Mouse (Mus musculus) stomach, embryonic 16.5 days (tissue): ENCODE data around the gene Atrx. TPM values are rescaled to one million over a fixed set of nuclear protein-coding genes. Genes with fewer than 3 reads are reported as not detected.
A peak's percentile ranks its signal among the peaks of the same experiment; 100 is the strongest.

Experiments used
- ATAC-seq: fragments of 200-750 bp; cut with Nextera tagmentation; 2 replicates; pipeline ENCODE4 v1.8.0; 2017; ENCODE audit warnings: moderate number of reproducible peaks, moderate TSS enrichment; ENCODE audit not compliant: insufficient read depth, low FRiP score
- H3K27ac ChIP-seq: fragments of 300-500 bp; sonication (generic); 2 replicates; pipeline ENCODE4 v1.5.1; 2014; ENCODE audit warnings: low read length
- H3K27me3 ChIP-seq: fragments of 300-500 bp; sonication (generic); 2 replicates; pipeline ENCODE4 v1.6.1; 2014; ENCODE audit warnings: low read length, control low read depth, mixed read lengths; ENCODE audit not compliant: control insufficient read depth, insufficient read depth
- H3K36me3 ChIP-seq: fragments of 300-500 bp; sonication (generic); 2 replicates; pipeline ENCODE4 v1.6.1; 2014; ENCODE audit warnings: low read length; ENCODE audit not compliant: control insufficient read depth, insufficient read depth
- H3K4me1 ChIP-seq: fragments of 300-500 bp; sonication (generic); 2 replicates; pipeline ENCODE4 v1.6.1; 2014; ENCODE audit warnings: low read length, control low read depth, mixed read lengths; ENCODE audit not compliant: control insufficient read depth, insufficient read depth
- H3K4me2 ChIP-seq: fragments of 300-500 bp; sonication (generic); 2 replicates; pipeline ENCODE4 v1.6.1; 2014; ENCODE audit warnings: low read depth, low read length, mixed read lengths
- H3K4me3 ChIP-seq: fragments of 300-500 bp; sonication (generic); replicated peaks from 2 replicates; pipeline ENCODE4 v1.5.1; 2014; ENCODE audit warnings: mild to moderate bottlenecking, low read length
- H3K9ac ChIP-seq: fragments of 300-500 bp; sonication (generic); 2 replicates; pipeline ENCODE4 v1.6.1; 2014; ENCODE audit warnings: low read length
- H3K9me3 ChIP-seq: fragments of 300-500 bp; sonication (generic); replicated peaks from 2 replicates; pipeline ENCODE4 v1.6.1; 2016; ENCODE audit warnings: low read length, control low read depth; ENCODE audit not compliant: control insufficient read depth
- WGBS: fragments of 180-500 bp; shearing (Covaris S2); extraction: QIAGEN DNeasy Blood & Tissue Kit; methylation state at CpG from one replicate; pipeline ENCODE4 v1.1.7; 2014; 5-methylcytosine and 5-hydroxymethylcytosine counted together
- polyA plus RNA-seq: library from polyadenylated mRNA; unstranded; fragments of >200 nt; fragmentation: Nextera tagmentation; extraction: Ambion mirVana; gene quantifications from 2 replicates; pipeline ENCODE4 v1.2.1, GENCODE M21; 2015

The Atrx gene
- polyA plus RNA-seq, 1 experiment from 2014 or later, result 154 TPM

- Histone ChIP-seq H3K27ac (no peak overlapping the region), H3K4me2 (no peak overlapping the region), H3K4me1 (no peaks in the 10 kb centered on the region), H3K27me3 (no peaks in the 10 kb centered on the region), H3K4me3 (no peak overlapping the region), H3K9ac (no peak overlapping the region), H3K36me3 (no peaks in the 10 kb centered on the region), H3K9me3 (no peaks in the 10 kb centered on the region)
- ATAC-seq, result no peak
- 49% methylated on average over 2 of the region's 2 CpGs for WGBS
These were observed 42.3 kb downstream of the Atrx start for GRCm38 (mm10) chrX:105886921-105887320.

GRCm38 (mm10) chrX:105864367-105864766, 64.8 kb downstream of the Atrx start:
- Histone ChIP-seq H3K9me3 (no peaks in the 10 kb centered on the region), H3K4me3 (no peak overlapping the region), H3K4me1 (no peaks in the 10 kb centered on the region), H3K9ac (no peak overlapping the region), H3K36me3 (no peaks in the 10 kb centered on the region), H3K27me3 (no peaks in the 10 kb centered on the region), H3K4me2 (no peak overlapping the region), H3K27ac (no peak overlapping the region)
- ATAC-seq, result no peak
- 80% methylated on average over 5 of the region's 5 CpGs for WGBS

GRCm38 (mm10) chrX:105824462-105824861, 104.7 kb downstream of the Atrx start:
- WGBS, result 78% methylated on average over 5 of the region's 5 CpGs
- Histone ChIP-seq H3K27ac (no peak overlapping the region), H3K36me3 (no peaks in the 10 kb centered on the region)

GRCm38 (mm10) chrX:105794806-105795403, 134.3 kb downstream of the Atrx start:
- Histone ChIP-seq H3K36me3 (no peaks in the 10 kb centered on the region), H3K9me3 (no peaks in the 10 kb centered on the region), H3K27me3 (no peaks in the 10 kb centered on the region; the same call in 1 of the 2 replicates), H3K4me3 (no peak overlapping the region), H3K4me2 (no peak overlapping the region), H3K4me1 (no peaks in the 10 kb centered on the region), H3K9ac (no peak overlapping the region), H3K27ac (peak overlapping the region; percentile 21; the same call in 1 of the 2 replicates)
- WGBS, result 50% methylated on average over 8 of the region's 8 CpGs
- no peak; the same call in 1 of the 2 replicates for ATAC-seq

More at GRCm38 (mm10) chrX:105824462-105824861, 104.7 kb downstream of the Atrx start:
- Histone ChIP-seq H3K9ac (no peak overlapping the region), H3K9me3 (no peaks in the 10 kb centered on the region), H3K4me2 (no peak overlapping the region), H3K4me1 (no peaks in the 10 kb centered on the region), H3K27me3 (no peaks in the 10 kb centered on the region), H3K4me3 (no peak overlapping the region)
- no peak for ATAC-seq

GRCm38 (mm10) chrX:105773281-105773680, 155.9 kb downstream of the Atrx start:
- H3K4me2 ChIP-seq, result no peak overlapping the region
- H3K27ac ChIP-seq, result no peak overlapping the region
- H3K4me1 ChIP-seq, result no peaks in the 10 kb centered on the region
- 0 out of 2 replicates have a peak, but pooled peaks cover 4% of the 10 kb centered on the region for H3K27me3 ChIP-seq
- no peak for ATAC-seq
- whole genome bisulfite sequencing, result 72% methylated on average over 5 of the region's 5 CpGs
- H3K4me3 ChIP-seq, result no peak overlapping the region
- H3K9ac ChIP-seq, result no peak overlapping the region
- no peaks in the 10 kb centered on the region for H3K36me3 ChIP-seq
- no peaks in the 10 kb centered on the region for H3K9me3 ChIP-seq

GRCm38 (mm10) chrX:105767932-105768331, 161.3 kb downstream of the Atrx start:
- H3K27me3 ChIP-seq, result peaks cover 29% of the 10 kb centered on the region

GRCm38 (mm10) chrX:105767177-105767764, 161.9 kb downstream of the Atrx start:
- Histone ChIP-seq H3K4me3 (no peak overlapping the region), H3K36me3 (no peaks in the 10 kb centered on the region), H3K9ac (no peak overlapping the region), H3K4me2 (no peak overlapping the region), H3K27ac (no peak overlapping the region), H3K4me1 (0 out of 2 replicates have a peak, but pooled peaks cover 3% of the 10 kb centered on the region), H3K9me3 (no peaks in the 10 kb centered on the region), H3K27me3 (peaks cover 30% of the 10 kb centered on the region)
- no peak for ATAC-seq
- WGBS, result 29% methylated on average over 8 of the region's 9 CpGs

More at GRCm38 (mm10) chrX:105767932-105768331, 161.3 kb downstream of the Atrx start:
- Histone ChIP-seq H3K27ac (no peak overlapping the region), H3K4me3 (no peak overlapping the region), H3K36me3 (no peaks in the 10 kb centered on the region), H3K9ac (no peak overlapping the region), H3K4me1 (0 out of 2 replicates have a peak, but pooled peaks cover 3% of the 10 kb centered on the region), H3K9me3 (no peaks in the 10 kb centered on the region), H3K4me2 (no peak overlapping the region)
- ATAC-seq, result no peak
- 61% methylated on average over 3 of the region's 3 CpGs for WGBS

- no peaks in the 10 kb centered on the region for H3K36me3 ChIP-seq
- no peak overlapping the region for H3K4me2 ChIP-seq
- 0 out of 2 replicates have a peak, but pooled peaks cover 3% of the 10 kb centered on the region for H3K4me1 ChIP-seq
- no peak overlapping the region for H3K4me3 ChIP-seq
- no peak for ATAC-seq
- no peak overlapping the region for H3K27ac ChIP-seq
- no peaks in the 10 kb centered on the region; the same call in 1 of the 2 replicates for H3K9me3 ChIP-seq
- 32% methylated on average over 6 of the region's 6 CpGs for WGBS
- no peak overlapping the region for H3K9ac ChIP-seq
- peaks cover 35% of the 10 kb centered on the region for H3K27me3 ChIP-seq
These were observed 163.2 kb downstream of the Atrx start for GRCm38 (mm10) chrX:105766013-105766412.

- ATAC-seq, result 0 out of 2 replicates have a peak, but pooled peaks have one; percentile 6
- 22% methylated on average over 35 of the region's 36 CpGs for WGBS
- Histone ChIP-seq H3K9me3 (no peaks in the 10 kb centered on the region; the same call in 1 of the 2 replicates), H3K4me2 (peak overlapping the region; percentile 62), H3K4me3 (peak overlapping the region; percentile 49), H3K27ac (no peak overlapping the region), H3K9ac (peak overlapping the region; percentile 64), H3K27me3 (peaks cover 35% of the 10 kb centered on the region), H3K36me3 (no peaks in the 10 kb centered on the region), H3K4me1 (0 out of 2 replicates have a peak, but pooled peaks cover 3% of the 10 kb centered on the region)
These were observed 164.0 kb downstream of the Atrx start for GRCm38 (mm10) chrX:105765005-105765706.
